In the genomic region with DNA sequence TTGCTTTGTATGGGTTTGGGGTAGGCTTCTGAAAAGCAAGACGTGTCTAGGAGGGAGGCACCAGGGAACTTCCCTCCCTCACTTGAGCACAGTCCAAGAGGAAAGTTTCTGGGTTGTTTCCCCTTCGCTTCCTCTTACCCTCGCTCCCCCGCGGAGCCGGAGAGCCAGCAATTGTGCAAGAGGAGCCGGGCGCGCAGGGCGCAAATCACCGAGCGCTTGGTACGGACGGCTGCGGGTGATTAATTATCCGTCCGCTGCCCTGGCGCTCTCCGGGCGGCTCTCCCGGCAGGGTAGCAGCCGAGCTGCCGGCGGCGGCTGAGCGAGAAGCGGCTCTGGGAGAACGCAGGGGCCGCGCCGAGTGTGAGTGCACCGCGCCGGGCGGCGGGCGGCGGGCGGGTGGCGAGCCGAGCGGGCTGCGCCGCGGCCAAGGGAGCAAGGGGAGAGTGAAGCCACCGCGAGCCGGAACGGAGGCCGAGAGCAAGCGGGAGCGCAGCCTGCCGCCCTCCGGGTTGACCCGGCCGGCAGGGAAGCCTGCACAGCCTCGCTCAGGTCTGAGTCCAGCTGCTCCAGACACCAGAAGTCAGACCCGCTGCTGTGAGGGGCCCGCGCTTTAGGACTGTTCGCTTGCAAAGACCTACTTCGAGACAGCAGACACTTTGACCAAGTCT, we compare ENCODE assay signal across 8 mouse cellular contexts.
DNase-seq lines count a peak whose midpoint lies in the region; ATAC-seq and TF ChIP-seq lines count a peak whose summit lies in the region.

No protein-coding gene starts in this region.

- under 1% methylated on average over 62 of the region's 62 CpGs for WGBS in forebrain, embryonic 12.5 days
- WGBS in heart, embryonic 16.5 days: under 1% methylated on average over 62 of the region's 62 CpGs
- under 1% methylated on average over 55 of the region's 62 CpGs for WGBS in liver, postnatal 0 days (ENCODE audit: insufficient replicate concordance)
- under 1% methylated on average over 56 of the region's 62 CpGs for WGBS in neural tube, embryonic 14.5 days

- H3K4me2 ChIP-seq in forebrain, embryonic 12.5 days: peak overlapping the region; percentile 93
- peak overlapping the region; percentile 89 for H3K4me2 ChIP-seq in heart, embryonic 16.5 days (ENCODE audit: low read depth, low read length)
- H3K4me2 ChIP-seq in liver, postnatal 0 days (ENCODE audit: low read depth, low read length): peak overlapping the region; percentile 69
- peak overlapping the region; percentile 94 for H3K4me2 ChIP-seq in neural tube, embryonic 14.5 days (ENCODE audit: low read depth, low read length)

- H3K4me1 ChIP-seq in ES-Bruce4 (ENCODE audit: control insufficient read depth, insufficient read depth, low read length): peaks cover 7% of the 10 kb centered on the region
- H3K4me1 ChIP-seq in forebrain, embryonic 12.5 days: peaks cover 15% of the 10 kb centered on the region
- H3K4me1 ChIP-seq in heart, embryonic 16.5 days (ENCODE audit: control insufficient read depth, insufficient read depth, low read length): peaks cover 9% of the 10 kb centered on the region; the same call in 1 of the 2 replicates
- H3K4me1 ChIP-seq in liver, postnatal 0 days (ENCODE audit: insufficient read depth): peaks cover 5% of the 10 kb centered on the region; the same call in 1 of the 2 replicates
- peaks cover 7% of the 10 kb centered on the region; the same call in 1 of the 2 replicates for H3K4me1 ChIP-seq in neural tube, embryonic 14.5 days (ENCODE audit: control insufficient read depth, insufficient read depth, low read length)

- TF ChIP-seq CTCF in ES-Bruce4 (IDR thresholded peaks at IDR 0.05; ENCODE audit: low read depth, low read length): no peak
- TF ChIP-seq CTCF in liver, postnatal 0 days (IDR thresholded peaks at IDR 0.05; ENCODE audit: low read depth): no peak

- TF ChIP-seq POLR2A in ES-Bruce4 (IDR thresholded peaks at IDR 0.05; ENCODE audit: insufficient read depth, low read length): no peak

- peak overlapping the region; percentile 57 for H3K4me3 ChIP-seq in ES-Bruce4 (ENCODE audit: low read depth, low read length)
- peak overlapping the region; percentile 61 for H3K4me3 ChIP-seq in forebrain, embryonic 12.5 days (replicated peaks)
- H3K4me3 ChIP-seq in heart, embryonic 16.5 days (ENCODE audit: low read length): peak overlapping the region; percentile 73
- peak overlapping the region; percentile 43 for H3K4me3 ChIP-seq in liver, postnatal 0 days (ENCODE audit: low read depth, low read length)
- peak overlapping the region; percentile 63 for H3K4me3 ChIP-seq in neural tube, embryonic 14.5 days (ENCODE audit: low read depth, low read length)

- H3K36me3 ChIP-seq in ES-Bruce4 (ENCODE audit: control insufficient read depth, insufficient read depth, low read length, poor library complexity, severe bottlenecking): no peaks in the 10 kb centered on the region
- no peaks in the 10 kb centered on the region for H3K36me3 ChIP-seq in forebrain, embryonic 12.5 days (replicated peaks)
- H3K36me3 ChIP-seq in heart, embryonic 16.5 days (ENCODE audit: control insufficient read depth, insufficient read depth): no peaks in the 10 kb centered on the region
- no peaks in the 10 kb centered on the region for H3K36me3 ChIP-seq in liver, postnatal 0 days (replicated peaks; ENCODE audit: insufficient read depth, low read length)
- H3K36me3 ChIP-seq in neural tube, embryonic 14.5 days (ENCODE audit: control insufficient read depth, insufficient read depth, low read length): no peaks in the 10 kb centered on the region

- H3K27ac ChIP-seq in ES-Bruce4 (ENCODE audit: insufficient read depth, low read length): no peak overlapping the region
- peak overlapping the region; percentile 46; the same call in 1 of the 2 replicates for H3K27ac ChIP-seq in forebrain, embryonic 12.5 days
- peak overlapping the region; percentile 70 for H3K27ac ChIP-seq in heart, embryonic 16.5 days (ENCODE audit: low read length)
- no peak overlapping the region for H3K27ac ChIP-seq in liver, postnatal 0 days (ENCODE audit: low read depth)
- peak overlapping the region; percentile 52; the same call in 1 of the 2 replicates for H3K27ac ChIP-seq in neural tube, embryonic 14.5 days (ENCODE audit: low read depth, low read length)

- TF ChIP-seq EP300 in ES-Bruce4 (IDR thresholded peaks at IDR 0.05; ENCODE audit: insufficient read depth, low read depth, low read length): no peak
- no peak for TF ChIP-seq EP300 in liver, postnatal 0 days (IDR thresholded peaks at IDR 0.05; ENCODE audit: low read depth)

- H3K9me3 ChIP-seq in ES-Bruce4 (replicated peaks; ENCODE audit: control insufficient read depth, insufficient read depth, low read length, poor library complexity, severe bottlenecking): no peaks in the 10 kb centered on the region
- no peaks in the 10 kb centered on the region for H3K9me3 ChIP-seq in forebrain, embryonic 12.5 days
- H3K9me3 ChIP-seq in heart, embryonic 16.5 days (replicated peaks; ENCODE audit: control insufficient read depth, low read length): no peaks in the 10 kb centered on the region
- no peaks in the 10 kb centered on the region for H3K9me3 ChIP-seq in liver, postnatal 0 days (ENCODE audit: low read length)
- no peaks in the 10 kb centered on the region for H3K9me3 ChIP-seq in neural tube, embryonic 14.5 days (ENCODE audit: control insufficient read depth, low read length)

- peak overlapping the region; percentile 90 for H3K9ac ChIP-seq in ES-Bruce4 (ENCODE audit: low read depth, poor library complexity, severe bottlenecking)
- peak overlapping the region; percentile 71 for H3K9ac ChIP-seq in forebrain, embryonic 12.5 days
- H3K9ac ChIP-seq in heart, embryonic 16.5 days (ENCODE audit: low read length): peak overlapping the region; percentile 83
- peak overlapping the region; percentile 41; the same call in 1 of the 2 replicates for H3K9ac ChIP-seq in liver, postnatal 0 days (replicated peaks)
- H3K9ac ChIP-seq in neural tube, embryonic 14.5 days (replicated peaks; ENCODE audit: low read depth, low read length): peak overlapping the region; percentile 70

- ATAC-seq in forebrain, embryonic 12.5 days (ENCODE audit: low FRiP score): peak; percentile 88
- ATAC-seq in heart, embryonic 16.5 days (replicated peaks; ENCODE audit: extremely low read depth, insufficient read depth, low FRiP score): peak; percentile 89
- peak; percentile 90 for ATAC-seq in liver, postnatal 0 days
- peak; percentile 90 for ATAC-seq in neural tube, embryonic 14.5 days (ENCODE audit: low read depth)

- H3K27me3 ChIP-seq in ES-Bruce4 (ENCODE audit: control insufficient read depth, insufficient read depth, low read length, poor library complexity, severe bottlenecking): no peaks in the 10 kb centered on the region
- peaks cover 33% of the 10 kb centered on the region for H3K27me3 ChIP-seq in forebrain, embryonic 12.5 days
- H3K27me3 ChIP-seq in heart, embryonic 16.5 days (ENCODE audit: control insufficient read depth, insufficient read depth, low read length): peaks cover 11% of the 10 kb centered on the region
- H3K27me3 ChIP-seq in liver, postnatal 0 days (ENCODE audit: insufficient read depth, low read length): peaks cover 17% of the 10 kb centered on the region
- no peaks in the 10 kb centered on the region for H3K27me3 ChIP-seq in neural tube, embryonic 14.5 days (ENCODE audit: control insufficient read depth, insufficient read depth, low read length)

- DNase-seq in adrenal gland, postnatal 25 days: peak; percentile 78
- DNase-seq in kidney, postnatal 14 days: peak; percentile 83
- peak; percentile 68 for DNase-seq in liver, postnatal 0 days
- DNase-seq in urinary bladder, postnatal 36 days (ENCODE audit: low spot score in 2 of 2): peak; percentile 46 to 83

Comparison
In these comparisons a context has a peak if more than half of its experiments do, and no peak if none do; other contexts are left out.
1. H3K27ac ChIP-seq: peak in forebrain, embryonic 12.5 days (single experiment), heart, embryonic 16.5 days (single experiment) and neural tube, embryonic 14.5 days (single experiment); none in ES-Bruce4 (single experiment) and liver, postnatal 0 days (single experiment).
2. Peak in every context shown above with its lines, with median percentiles within 50 percentile points of each other: H3K4me3 ChIP-seq, H3K9ac ChIP-seq, DNase-seq, ATAC-seq and H3K4me2 ChIP-seq.